Mouse (Mus musculus) lung, adult 2 months (tissue): ENCODE data around the gene Cyb5b.

ENCODE experiments used
- CTCF ChIP-seq: fragments of 200-500 bp; IDR thresholded peaks from 2 replicates; pipeline ENCODE4 v1.5.1; 2011; ENCODE audit warnings: mild to moderate bottlenecking, low read length, control low read depth; ENCODE audit not compliant: insufficient read depth
- POLR2A ChIP-seq: fragments of 200-500 bp; IDR thresholded peaks from 2 replicates; pipeline ENCODE4 v1.6.1; 2011; ENCODE audit warnings: low read depth, mild to moderate bottlenecking, control low read depth, low read length, borderline replicate concordance; ENCODE audit errors: extremely low read depth

DNA sequence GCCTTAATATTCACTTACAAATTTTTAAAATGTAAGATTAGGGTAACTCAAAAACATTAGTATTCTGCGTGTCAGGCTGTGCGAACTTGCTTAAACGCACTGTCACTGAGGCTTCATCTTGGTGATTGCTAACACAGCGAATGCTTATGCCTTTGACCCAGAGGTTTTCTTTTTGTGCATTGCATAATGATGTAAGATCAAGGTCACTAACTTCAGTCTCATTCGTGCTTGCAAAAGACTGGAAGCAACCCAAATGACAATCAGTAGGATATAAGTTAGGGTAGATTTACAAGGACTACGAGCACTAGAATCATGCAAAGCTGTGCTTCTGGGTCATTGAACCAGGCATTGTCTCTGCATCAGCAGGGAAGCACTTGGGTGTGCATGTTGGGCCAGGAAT, 12.8 kb upstream of the Cyb5b start:
- TF ChIP-seq CTCF, result no peak
- no peak for TF ChIP-seq POLR2A
